Mouse (Mus musculus) retina, postnatal 7 days (tissue): Measurements from ENCODE around the gene Lysmd4.
"Not testable (repeated sequence)": the region's sequence is repeated elsewhere in the genome, so short reads cannot be mapped to it uniquely, and the experiment has no call there.

ENCODE experiments used
- DNase-seq: peaks from one replicate; pipeline ENCODE4 v3.0.0-alpha.2; 2012; ENCODE audit warnings: low read depth, low spot score

The Lysmd4 gene

GRCm38 (mm10) chr7:67230640-67231140 lies 8.3 kb downstream of the Lysmd4 start:
- DNase-seq: no peak

- no peak for DNase-seq
These were observed 10.2 kb downstream of the Lysmd4 start for GRCm38 (mm10) chr7:67232504-67232903.

- DNase-seq: no peak
These were observed 12.5 kb downstream of the Lysmd4 start for GRCm38 (mm10) chr7:67234797-67235196.

GRCm38 (mm10) chr7:67236351-67236750 lies 14.0 kb downstream of the Lysmd4 start:
- no peak for DNase-seq

GRCm38 (mm10) chr7:67237752-67238151 lies 15.4 kb downstream of the Lysmd4 start:
- DNase-seq: no peak

- no peak for DNase-seq
These were observed 19.6 kb downstream of the Lysmd4 start for GRCm38 (mm10) chr7:67241969-67242368.

DNA sequence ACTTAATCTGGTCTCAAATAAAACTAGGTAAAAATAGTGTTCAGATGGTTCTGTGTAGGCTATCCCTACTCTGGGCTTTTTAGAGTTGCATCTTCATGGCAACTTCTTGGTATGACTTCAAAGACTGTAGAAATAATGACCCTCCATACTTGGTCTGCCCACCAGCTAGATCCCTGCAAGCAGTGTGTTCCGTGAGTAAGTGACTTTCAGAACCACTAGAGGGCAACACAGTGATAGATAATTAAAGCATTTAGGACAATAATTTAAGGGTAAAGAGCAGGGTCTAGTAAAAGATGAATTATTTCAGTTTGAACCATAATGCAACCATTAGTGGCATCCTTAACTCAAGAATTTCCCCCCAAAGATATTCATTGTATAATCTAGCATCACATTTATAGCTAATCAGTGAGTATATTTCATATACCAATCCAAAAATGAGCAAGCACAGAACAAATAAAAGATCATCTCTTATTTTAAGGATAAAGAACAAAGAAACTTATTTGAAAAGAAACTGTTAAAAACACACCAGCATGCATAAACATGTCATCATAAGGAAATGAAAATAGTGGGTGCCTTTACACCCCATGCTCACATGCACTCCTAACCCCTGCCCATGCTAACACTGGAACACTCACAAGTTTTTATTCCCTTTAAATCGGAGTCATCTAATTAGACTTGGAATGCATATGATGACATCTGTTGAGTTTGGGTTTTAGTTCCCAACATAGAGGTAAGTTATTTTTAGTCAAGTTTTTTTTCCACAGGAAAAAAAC lies 21.0 kb downstream of the Lysmd4 start:
- no peak for DNase-seq

GRCm38 (mm10) chr7:67243894-67244282 lies 21.5 kb downstream of the Lysmd4 start:
- DNase-seq: no peak

- no peak for DNase-seq
These were observed 22.9 kb downstream of the Lysmd4 start for GRCm38 (mm10) chr7:67245255-67245654.

GRCm38 (mm10) chr7:67246067-67246466 lies 23.7 kb downstream of the Lysmd4 start:
- no peak for DNase-seq

DNA sequence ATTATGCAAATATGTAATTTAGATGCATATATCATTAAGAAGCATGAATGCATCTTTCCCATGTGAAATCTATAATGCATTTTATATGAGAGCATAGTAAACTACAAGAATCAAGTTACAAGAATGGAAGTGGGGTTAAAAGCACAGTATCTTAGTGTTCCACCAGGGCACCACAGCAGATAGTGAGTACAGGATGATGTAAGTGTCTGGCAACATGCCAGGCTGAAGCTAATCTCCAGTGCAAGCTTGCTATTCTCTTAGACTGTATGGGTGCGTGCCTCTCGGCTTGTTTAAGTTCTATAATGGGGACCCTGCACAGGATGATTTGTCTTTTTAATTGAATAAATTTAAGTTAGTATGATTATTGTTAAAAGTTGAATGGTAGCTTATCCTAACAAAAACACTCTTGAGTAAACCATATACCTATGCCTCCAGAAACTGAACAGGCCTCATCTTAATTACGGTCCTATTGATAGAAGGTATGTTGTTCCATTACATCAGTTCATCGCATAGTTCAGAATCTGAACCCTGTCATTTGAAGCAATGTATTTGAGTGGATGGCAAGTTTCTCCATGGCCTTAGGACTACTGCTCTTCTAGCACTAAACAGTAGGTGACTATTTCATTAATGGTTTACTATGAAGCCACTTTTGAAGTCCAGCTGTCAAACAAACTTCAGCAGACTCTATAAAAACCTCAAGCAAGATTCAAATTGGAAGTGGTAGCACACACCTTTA lies 37.7 kb downstream of the Lysmd4 start:
- peak; percentile 74 for DNase-seq

GRCm38 (mm10) chr7:67270447-67270846 lies 48.1 kb downstream of the Lysmd4 start:
- DNase-seq: not testable (repeated sequence)

DNA sequence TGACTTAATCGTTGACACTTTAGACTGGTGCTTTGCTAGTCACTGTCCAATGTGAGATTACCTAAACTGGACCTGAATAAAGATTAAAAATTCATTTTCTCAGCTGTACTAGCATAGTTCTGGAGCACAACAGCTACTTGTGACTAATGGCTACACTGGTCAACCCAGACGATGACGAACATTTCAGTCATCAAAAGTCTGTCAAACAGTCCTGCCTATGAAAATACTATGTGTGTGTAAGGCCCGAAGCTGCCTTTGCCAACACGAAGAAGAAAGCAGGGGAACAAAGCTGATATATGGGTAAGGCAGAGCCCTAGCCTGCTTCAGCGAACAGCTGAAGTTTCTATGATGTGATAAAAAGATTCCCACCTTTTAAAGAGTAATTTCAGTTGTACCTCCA lies 61.2 kb downstream of the Lysmd4 start:
- DNase-seq: no peak

GRCm38 (mm10) chr7:67287456-67287855 lies 65.1 kb downstream of the Lysmd4 start:
- DNase-seq: no peak

- no peak for DNase-seq
These were observed 69.0 kb downstream of the Lysmd4 start for GRCm38 (mm10) chr7:67291356-67291755.

GRCm38 (mm10) chr7:67296419-67296818 lies 74.1 kb downstream of the Lysmd4 start:
- DNase-seq: no peak

DNA sequence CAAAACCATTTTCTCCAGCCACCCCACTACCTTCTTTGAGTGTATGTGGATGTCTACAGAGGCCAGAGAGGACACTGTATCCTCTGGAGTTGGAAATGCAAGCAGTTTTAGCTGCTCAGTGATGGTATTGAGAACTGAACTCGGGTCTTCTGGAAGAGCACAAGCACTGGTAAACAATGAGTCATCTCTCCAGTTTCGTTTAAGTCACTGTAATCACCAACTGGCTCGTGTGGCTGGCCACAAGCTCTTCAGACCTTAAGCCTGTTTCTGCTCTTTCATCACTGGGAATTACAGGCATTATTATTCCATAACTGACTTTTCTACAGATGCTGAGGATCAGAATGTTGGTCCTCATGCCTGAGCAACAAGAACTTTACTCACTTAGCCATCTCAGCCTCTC lies 82.6 kb downstream of the Lysmd4 start:
- no peak for DNase-seq

DNA sequence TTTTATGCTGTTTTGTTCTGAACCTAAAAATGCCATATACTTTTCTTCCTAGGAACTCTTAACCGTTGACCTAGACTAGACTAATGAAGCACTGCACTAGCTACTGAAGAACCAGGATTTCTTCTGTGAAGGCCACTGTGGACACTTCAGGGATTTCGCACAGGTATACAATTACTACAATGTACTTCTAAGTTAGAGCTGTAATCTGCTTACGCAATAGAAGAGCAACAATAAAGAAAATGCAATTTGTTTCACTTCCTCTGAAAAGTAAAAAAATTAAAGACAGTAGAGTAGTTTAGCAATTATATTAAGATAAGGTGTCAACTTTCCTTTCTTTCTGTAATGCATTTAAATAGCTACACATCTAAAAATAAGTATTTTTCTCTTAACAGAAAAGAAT lies 84.7 kb downstream of the Lysmd4 start:
- no peak for DNase-seq

DNA sequence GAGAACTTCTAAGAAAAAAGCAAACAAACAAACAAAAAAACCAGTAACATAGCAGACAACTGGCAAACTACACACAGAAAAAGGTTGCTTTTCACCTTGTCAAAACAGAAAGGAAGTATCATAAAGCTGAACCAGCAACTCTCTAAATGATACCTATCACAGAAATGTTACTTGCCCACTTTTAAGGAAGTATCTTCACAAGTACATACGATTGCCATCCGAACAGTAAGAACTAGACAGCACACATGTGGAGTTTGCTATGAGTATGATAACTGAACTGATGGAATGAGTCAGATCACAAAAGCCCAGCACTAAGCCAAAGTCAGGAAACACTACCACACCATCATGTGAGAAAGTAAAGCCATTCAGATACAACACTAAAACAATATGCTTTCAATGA lies 85.8 kb downstream of the Lysmd4 start:
- DNase-seq: no peak

DNA sequence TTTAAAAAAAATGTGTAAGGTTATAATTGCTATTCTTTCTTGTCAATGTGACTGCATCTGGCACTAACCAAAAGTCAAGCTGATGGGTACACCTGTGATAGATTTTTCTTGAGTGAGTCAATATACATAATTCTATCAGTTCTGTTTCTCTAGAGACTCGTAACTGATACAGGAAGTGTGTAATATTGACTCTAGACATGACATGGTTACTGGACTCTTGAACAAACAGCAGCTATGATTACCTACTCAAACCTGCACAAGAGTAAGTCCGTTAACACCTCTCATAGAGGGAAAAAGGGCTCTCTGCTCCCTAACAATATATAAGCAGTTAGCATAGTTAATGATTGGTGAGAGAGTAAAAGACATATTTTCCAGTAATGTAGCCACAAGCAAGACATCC lies 87.8 kb downstream of the Lysmd4 start:
- DNase-seq: no peak

- DNase-seq: no peak
These were observed 90.9 kb downstream of the Lysmd4 start for GRCm38 (mm10) chr7:67313200-67313599.

GRCm38 (mm10) chr7:67318697-67319096 lies 96.4 kb downstream of the Lysmd4 start:
- no peak for DNase-seq

DNA sequence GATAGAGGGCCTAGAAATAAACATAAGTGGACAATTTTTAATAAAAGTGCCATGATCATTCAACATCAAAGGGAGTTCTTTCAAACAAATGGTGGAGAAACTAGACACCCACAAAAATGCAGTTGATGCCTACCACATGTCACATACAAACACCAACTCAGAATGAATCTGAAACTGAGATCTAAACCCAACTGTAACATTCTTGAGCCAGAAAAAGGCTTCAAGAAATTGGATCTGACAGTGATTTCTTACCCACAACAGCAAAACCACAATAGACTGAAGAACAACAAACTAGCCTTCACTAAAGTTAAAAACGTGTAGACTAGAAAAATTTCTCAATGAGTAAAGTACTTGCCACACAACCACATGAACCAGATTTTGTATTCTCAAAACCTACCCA lies 98.0 kb downstream of the Lysmd4 start:
- no peak for DNase-seq
